Mouse (Mus musculus) cerebellum, postnatal 4 days (tissue): Measurements from ENCODE around the gene Map4k5.
A peak's percentile ranks its signal among the peaks of the same experiment; 100 is the strongest.

Source experiments
- DNase-seq, 2 experiments: peaks; one replicate each; pipeline ENCODE4 v3.0.0; 2022; ENCODE audit warnings: low spot score in 2 of 2, mixed read lengths in 1 of 2

Gene Map4k5

GRCm38 (mm10) chr12:69892371-69893251, at the start of gene Map4k5, which contains the start of gene Atl1:
Gene Map4k5 (minus strand): TSS chr12:69893200.
Gene Atl1 (plus strand): TSS chr12:69892614.
- peak; percentile 81 to 89 for DNase-seq

DNA sequence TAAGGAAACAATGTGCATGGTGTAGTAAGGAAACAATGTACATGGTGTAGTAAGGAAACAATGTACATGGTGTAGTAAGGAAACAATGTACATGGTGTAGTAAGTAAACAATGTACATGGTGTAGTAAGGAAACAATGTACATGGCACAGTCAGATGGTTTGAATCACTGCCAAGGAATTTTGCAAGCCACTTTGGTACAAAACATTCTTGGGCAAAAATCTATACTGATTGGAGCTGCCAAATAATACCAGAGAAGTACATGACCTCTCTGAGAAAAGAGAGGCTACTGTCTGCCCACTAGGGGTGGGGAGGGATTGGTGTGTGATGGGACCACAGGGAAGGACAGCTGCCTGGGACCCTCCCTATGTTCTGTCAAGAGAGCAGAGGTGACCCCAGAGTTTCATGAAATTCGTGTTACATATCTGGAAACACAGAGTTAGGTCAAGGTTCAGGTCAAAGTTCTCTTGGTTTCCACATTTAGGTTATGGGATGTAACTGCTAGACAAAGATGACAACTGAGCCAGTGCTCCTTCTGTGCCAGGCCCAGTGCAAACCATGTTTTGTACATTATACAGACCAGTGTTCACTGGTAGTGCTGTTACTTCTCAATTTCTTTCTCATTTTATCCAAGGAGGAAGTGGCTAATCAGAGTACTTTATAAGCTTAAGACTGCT, 48.8 kb upstream of the Map4k5 start:
- DNase-seq: no peak

- DNase-seq: no peak
Observed at GRCm38 (mm10) chr12:69939291-69939690, 46.3 kb upstream of the Map4k5 start.

- no peak for DNase-seq
Observed at GRCm38 (mm10) chr12:69937731-69938130, 44.7 kb upstream of the Map4k5 start.

- no peak for DNase-seq
Observed at GRCm38 (mm10) chr12:69926716-69927115, 33.7 kb upstream of the Map4k5 start.

DNA sequence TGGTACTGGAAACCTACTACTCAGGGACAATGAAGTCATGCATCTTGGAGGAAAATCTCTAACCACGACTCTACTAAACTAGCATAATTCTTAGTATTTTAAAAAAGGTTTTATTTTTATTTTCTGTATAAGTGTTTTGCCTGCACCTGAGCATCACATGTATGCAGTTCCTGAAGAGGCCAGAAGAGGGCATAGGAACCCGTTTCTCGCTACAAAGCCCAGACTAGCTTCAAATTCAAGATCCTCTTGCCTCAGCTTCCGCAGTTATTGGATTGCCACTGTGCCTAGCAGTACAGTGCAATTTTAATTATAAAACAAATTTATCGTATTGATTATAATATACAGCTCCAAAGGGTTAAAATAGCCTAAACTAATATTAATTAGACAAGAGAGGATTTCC, 31.0 kb upstream of the Map4k5 start:
- DNase-seq: peak in 1 of 2 experiments; percentile 14

DNA sequence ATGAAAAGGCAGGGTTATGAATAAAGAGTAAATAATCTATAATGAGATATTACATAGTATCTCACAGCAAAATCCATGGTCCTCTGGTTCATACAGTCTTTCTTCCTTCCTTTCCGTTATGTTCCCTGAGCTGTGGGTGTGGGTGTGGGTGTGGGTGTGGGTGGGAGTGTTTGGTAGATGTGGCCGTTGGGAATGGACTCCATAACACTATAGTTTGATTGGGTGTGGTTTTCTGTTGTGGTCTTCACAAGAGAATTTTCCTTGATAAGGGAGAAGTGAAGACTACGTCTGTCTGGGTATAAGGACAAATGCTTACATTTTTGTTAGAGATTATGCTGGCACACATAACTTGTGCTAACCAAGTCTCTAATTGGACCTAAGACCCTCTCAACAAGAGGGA, 30.6 kb upstream of the Map4k5 start:
- no peak for DNase-seq

GRCm38 (mm10) chr12:69923128-69923527, 30.1 kb upstream of the Map4k5 start:
- no peak for DNase-seq

DNA sequence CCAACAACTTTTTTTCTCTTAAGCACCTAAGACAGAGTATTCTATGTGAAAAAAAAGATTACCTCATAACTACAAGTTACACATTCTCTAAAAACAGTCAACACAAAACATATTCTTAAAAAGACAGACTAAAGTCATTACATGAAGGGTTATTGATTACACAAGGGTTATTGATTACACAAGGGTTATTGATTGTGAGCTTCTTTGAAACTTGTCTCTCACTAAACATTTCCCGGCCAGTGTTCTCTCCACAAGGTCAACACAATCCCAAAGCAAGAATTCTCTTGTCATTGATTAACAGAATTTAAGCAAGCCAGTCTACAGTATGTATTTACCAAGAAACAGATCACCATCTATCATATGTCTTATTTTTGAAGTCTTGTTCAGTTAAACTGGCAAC, 29.1 kb upstream of the Map4k5 start:
- no peak for DNase-seq

GRCm38 (mm10) chr12:69917870-69918269, 24.9 kb upstream of the Map4k5 start:
- DNase-seq: no peak

DNA sequence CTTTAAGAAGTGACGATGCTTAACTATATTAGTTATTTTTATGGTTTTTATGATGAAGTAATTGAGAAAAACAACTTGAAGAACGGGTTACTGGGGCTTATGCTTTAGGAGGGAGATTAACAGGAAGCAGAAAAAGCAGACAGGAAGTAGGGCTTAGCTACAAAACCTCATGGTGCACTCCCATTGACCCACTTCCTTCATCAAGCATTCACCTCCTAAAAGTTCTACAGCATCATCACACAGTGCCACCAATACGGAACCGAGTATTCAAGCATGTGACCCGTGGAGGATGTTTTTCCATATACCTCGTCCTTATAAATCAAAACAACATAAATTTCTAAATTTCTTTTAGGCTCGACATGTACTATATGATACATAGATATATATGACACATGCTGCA, 19.7 kb upstream of the Map4k5 start:
- DNase-seq: no peak

GRCm38 (mm10) chr12:69911906-69912305, 18.9 kb upstream of the Map4k5 start:
- no peak for DNase-seq

DNA sequence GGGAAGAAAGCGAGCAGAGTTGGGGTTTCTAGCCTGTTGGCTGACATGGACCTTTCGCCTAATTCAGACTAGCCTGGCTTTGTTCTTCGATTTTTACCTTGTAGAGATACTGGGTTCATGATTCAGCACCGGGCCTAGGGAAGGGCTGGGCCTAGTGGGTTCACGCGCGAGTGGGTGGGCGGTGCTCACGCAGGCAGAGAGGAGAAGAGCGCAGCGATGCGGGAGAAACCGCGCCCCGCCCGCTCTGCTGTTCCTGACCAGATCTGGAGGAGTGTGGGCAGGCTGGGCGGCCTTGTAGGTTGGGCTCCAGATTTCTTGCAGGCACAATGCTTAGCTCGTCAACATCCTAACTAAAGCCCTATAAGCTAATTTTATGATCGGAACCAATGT, 15.5 kb upstream of the Map4k5 start:
- DNase-seq: peak; percentile 34 to 64

DNA sequence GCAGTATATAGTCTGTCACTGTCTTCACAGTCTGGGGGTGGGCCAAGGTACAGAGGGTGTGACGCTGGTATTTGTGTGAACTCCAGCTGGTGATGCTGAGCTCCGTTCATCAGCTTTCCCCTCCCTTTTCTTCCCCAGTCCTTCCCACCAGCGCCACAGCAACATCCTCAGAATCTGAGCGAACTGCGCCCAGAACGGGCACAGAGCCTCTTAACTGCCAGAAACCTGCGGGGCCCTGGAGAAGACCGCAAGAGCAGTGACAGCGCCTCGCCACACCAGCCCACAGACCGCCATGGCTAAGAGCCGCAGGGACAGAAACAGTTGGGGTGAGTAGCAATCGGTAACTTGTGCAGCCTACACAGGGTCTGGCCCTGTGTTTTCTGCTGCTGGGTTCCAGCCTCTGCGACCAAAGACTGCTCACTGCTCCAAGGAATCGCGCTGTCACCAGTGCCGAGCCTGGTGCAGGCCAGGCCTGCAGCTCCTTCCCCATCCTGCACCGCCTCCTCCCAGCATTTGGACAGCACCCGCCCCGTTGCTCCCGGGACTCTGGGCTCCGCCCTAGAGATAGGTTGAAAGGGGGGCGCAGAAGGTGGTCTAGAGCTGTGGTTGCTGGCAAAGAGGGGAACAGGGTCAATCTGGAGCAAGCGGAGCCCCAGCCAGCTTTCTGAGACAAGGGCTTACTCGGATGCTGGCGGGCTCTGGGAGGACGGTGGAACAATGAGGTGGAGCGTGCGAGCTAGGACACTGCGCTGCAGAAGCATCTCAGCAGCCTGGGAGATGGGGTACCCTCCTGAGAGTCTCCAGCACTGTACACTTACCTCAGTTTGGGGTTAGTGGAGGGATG, 14.9 kb upstream of the Map4k5 start:
- peak; percentile 55 to 65 for DNase-seq

DNA sequence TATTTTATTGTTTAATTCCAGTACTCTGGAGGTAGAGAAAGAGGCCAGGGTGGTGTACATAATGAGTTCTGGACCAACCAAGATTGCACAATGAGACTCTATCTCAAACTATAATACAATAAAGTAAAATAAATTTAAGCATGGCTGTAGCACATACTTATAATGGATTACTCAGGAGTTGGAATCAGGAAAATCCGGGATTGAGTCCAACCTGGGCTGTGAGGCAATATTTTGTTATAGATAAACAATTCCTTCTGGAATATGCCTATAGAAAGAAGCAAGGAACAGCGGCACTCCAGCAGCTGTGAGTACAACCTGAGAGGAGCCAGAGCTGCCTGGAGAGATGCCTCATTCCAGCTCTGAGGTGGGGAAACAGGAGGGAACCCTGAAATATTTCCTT, 12.0 kb upstream of the Map4k5 start:
- DNase-seq: no peak

DNA sequence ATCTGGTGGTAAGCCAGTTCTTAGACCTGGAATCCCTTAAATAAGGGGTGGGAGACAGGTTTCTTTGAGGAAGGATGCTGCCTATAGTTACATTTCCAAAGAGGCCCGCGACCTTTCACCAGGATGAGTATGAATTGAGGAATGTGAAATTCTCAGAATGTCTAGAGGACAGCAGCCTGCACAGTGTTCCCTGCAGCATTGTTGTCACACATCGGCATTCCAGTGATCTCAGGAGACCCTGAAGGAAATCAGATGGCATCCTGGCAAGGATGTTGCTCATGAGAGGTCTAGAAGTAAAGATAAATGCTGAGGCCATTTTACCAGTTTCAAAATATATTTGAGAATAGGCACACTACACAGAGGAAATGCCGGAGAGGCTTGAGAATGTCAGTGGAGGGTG, 5.1 kb upstream of the Map4k5 start:
- DNase-seq: no peak

GRCm38 (mm10) chr12:69895046-69895445, 2.0 kb upstream of the Map4k5 start:
- DNase-seq: no peak

DNA sequence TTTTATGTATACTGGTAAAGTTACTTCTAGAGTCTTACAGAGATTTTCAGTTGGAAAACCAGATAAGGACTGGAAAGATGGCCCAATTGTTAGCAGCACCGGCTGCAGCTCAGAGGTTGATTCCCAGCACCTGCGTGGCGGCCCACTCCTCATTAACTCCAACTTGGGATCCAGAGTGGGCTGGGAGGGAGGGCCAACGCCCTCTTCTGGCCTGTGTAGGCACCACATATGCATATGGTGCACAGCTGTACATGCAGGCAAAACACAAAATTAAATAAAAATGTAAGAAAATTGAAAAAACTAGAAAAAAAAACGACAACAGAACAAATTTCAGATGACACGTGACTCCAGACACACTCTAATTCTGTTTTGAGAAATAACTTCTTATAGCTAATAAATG, 927 bp upstream of the Map4k5 start:
- no peak for DNase-seq

- no peak for DNase-seq
Observed at GRCm38 (mm10) chr12:69891721-69892120, 1.3 kb downstream of the Map4k5 start.

GRCm38 (mm10) chr12:69890476-69890875, 2.5 kb downstream of the Map4k5 start:
- DNase-seq: no peak

GRCm38 (mm10) chr12:69890051-69890450, 2.9 kb downstream of the Map4k5 start:
- no peak for DNase-seq

GRCm38 (mm10) chr12:69888345-69888744, 4.7 kb downstream of the Map4k5 start:
- no peak for DNase-seq
